Mouse (Mus musculus) lung, postnatal 36 days (tissue): ENCODE data around the gene Hal.

Experiments
- DNase-seq: peaks from one replicate; pipeline ENCODE4 v3.0.0; 2022; ENCODE audit warnings: mixed read lengths

Hal gene

DNA sequence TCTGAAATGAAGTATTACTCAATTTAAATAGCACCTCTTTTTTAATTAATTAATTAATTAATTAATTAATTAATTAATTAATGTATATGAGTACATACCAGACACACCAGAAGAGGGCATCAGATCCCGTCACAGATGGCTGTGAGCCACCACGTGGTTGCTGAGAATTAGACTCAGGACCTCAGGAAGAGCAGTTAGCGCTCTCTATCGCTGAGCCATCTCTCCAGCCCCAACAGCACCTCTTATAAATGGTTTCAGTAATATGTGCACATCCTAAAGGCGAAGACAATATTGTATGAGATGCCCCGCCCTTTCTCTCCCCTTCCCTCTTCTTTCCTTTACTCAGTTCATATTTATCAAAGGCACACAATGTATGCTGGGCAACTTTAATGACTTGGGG is 80.1 kb downstream of the Hal start:
- DNase-seq = no peak
